Mouse (Mus musculus) erythroblast, adult 5-6 weeks (primary cell): ENCODE data around the gene Olfr824. TPM values are rescaled to one million over a fixed set of nuclear protein-coding genes. Genes with fewer than 3 reads are reported as not detected.
A peak's percentile ranks its signal among the peaks of the same experiment; 100 is the strongest.
"Not testable (repeated sequence)": the region's sequence is repeated elsewhere in the genome, so short reads cannot be mapped to it uniquely, and the experiment has no call there.

ENCODE experiments used
- ATAC-seq: replicated peaks from 2 replicates; pipeline ENCODE4 v1.8.0; 2016; ENCODE audit warnings: moderate number of reproducible peaks, mild to moderate bottlenecking, moderate TSS enrichment, inconsistent platforms; ENCODE audit not compliant: poor library complexity, low FRiP score, severe bottlenecking
- total RNA-seq, 2 experiments: library from RNA; stranded (forward) in 1 of 2; stranded (reverse) in 1 of 2; fragments of 150-400 nt in 1 of 2; fragments of 200-764, 138-1000 nt in 1 of 2; gene quantifications; 2 replicates each; pipeline versions ENCODE4 v1.2.3 to v1.2.4; 2015 to 2017; ENCODE audit warnings: low replicate concordance in 2 of 2

Olfr824 gene
- total RNA-seq (2015; ENCODE audit: low replicate concordance) = not detected in 2 replicates
- not detected in 2 replicates for total RNA-seq (2017; ENCODE audit: low replicate concordance)

GRCm38 (mm10) chr10:130129900-130130299, at the start of gene Olfr824:
Gene Olfr824, minus strand, starts transcription at chr10:130130000.
- ATAC-seq = not testable (repeated sequence)

- ATAC-seq = no peak
Observed at GRCm38 (mm10) chr10:130166666-130167065, 36.9 kb upstream of the Olfr824 start, which contains the start of gene Olfr825. Gene Olfr825, minus strand, starts transcription at chr10:130166766.

DNA sequence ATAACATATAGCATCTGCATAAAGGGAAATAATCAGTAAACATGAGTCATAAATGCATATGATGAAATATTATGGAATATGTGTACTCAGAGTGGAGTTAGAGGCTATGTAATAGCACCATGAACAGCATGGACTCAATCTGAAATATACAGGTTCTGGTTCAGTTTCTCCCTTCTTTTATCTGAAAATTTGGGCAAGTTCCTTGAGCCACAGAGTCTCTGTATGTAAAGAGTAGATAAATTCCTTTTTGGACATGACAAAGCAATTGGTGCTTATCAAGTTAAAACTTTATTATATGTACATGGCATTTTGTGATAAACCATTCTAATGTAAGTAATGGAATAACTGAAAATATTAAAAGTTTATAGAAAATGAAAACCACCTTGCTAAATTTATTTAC, 35.4 kb upstream of the Olfr824 start:
- no peak for ATAC-seq

GRCm38 (mm10) chr10:130144121-130144520, 14.3 kb upstream of the Olfr824 start:
- no peak for ATAC-seq

DNA sequence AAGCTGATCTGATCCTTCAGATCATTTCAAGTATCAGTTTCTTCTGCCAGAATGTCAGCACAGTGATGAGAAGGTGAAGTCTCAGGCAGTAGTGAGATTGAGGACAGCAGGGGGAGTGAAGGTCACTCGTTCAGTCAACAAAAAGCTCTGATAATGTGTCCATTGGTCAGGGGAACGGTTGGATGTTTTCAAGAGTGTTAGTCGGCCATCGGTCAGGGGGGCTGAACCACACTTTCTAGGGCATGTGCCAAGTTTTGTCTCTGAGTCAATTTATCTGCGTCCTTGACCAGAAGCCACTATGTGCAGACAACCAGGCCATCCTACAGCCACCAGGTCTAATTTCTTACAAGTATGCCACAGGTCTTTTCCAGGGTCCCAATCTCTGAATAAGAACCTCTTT, 12.7 kb upstream of the Olfr824 start:
- ATAC-seq = not testable (repeated sequence)

DNA sequence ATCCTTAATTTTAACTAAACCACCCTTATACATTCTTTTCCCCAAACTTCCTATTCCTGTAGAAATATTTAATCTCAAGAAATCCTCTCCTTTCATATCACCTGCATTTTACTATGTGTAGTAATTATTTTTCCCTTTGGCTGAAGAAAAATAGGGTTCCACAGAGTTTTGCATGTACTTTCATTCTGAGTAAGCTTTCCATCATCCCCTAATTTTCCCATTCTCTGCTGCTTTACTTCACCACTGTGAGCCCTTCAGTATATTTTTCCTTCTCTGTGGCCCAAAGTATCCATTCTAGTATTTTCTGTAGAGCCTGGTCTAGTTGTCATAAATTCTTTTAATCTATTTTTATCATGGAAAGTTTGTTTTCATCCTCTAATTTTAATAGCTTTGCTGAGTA, 5.0 kb upstream of the Olfr824 start:
- ATAC-seq = no peak

DNA sequence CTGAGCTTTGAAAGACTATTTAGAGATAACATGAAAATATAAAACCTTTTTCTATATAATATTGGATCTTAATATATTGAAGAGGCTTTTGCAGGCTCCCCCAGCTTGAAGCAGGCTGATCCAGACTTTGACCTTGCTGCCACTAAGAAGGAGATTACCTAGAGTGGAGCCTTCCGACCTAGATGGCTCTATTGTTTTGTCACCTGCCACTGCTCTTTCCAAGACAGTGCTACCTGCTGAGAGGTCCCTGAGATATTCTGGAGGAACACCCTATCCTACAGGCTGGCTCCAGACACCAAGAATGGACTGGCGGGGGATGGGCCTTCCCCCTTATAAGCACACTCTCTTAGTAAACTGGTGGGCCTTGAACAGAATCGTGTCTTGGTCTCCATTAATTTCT, 13.8 kb downstream of the Olfr824 start:
- ATAC-seq = not testable (repeated sequence)

- ATAC-seq = not testable (repeated sequence)
Observed at GRCm38 (mm10) chr10:130115283-130115682, 14.5 kb downstream of the Olfr824 start, which contains the start of gene Olfr823. Gene Olfr823, minus strand, starts transcription at chr10:130115383.

DNA sequence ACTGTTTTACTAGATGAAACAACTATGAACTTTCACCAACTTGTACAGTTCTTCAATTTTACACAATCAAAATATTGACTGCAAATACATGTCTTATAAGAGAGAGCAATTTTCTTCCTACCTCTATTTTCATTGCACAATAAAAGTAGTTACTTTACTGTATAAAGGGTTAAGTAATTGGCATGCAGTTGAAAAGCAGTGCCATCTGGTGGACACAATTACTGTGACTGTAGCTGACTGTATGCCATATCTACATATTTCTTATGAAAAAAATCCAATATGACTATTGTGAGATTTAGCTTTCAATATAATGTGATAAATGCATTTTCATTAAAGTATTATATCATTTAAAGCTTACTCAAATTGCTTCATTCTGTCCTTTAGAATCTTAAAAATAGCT, 33.7 kb downstream of the Olfr824 start:
- no peak for ATAC-seq

GRCm38 (mm10) chr10:130092838-130093440, 36.9 kb downstream of the Olfr824 start:
- 0 out of 2 replicates have a peak, but pooled peaks have one; percentile 65 for ATAC-seq

Other genes with a start within 250 kb of the Olfr824 start
- not detected in 2 replicates for gene Olfr815, start 224.1 kb downstream of the Olfr824 start, total RNA-seq (2015; ENCODE audit: low replicate concordance)
- not detected in 2 replicates for gene Olfr815, start 224.1 kb downstream of the Olfr824 start, total RNA-seq (2017; ENCODE audit: low replicate concordance)
- not detected in 2 replicates for gene Olfr816, start 214.4 kb downstream of the Olfr824 start, total RNA-seq (2015; ENCODE audit: low replicate concordance)
- gene Olfr816, start 214.4 kb downstream of the Olfr824 start, total RNA-seq (2017; ENCODE audit: low replicate concordance) = 0.26 TPM in 1 of 2 replicates, not detected in the other
- gene Olfr818, start 180.9 kb downstream of the Olfr824 start, total RNA-seq (2015; ENCODE audit: low replicate concordance) = not detected in 2 replicates
- gene Olfr818, start 180.9 kb downstream of the Olfr824 start, total RNA-seq (2017; ENCODE audit: low replicate concordance) = 3.1 TPM in 1 of 2 replicates, not detected in the other
- gene Olfr819, start 162.7 kb downstream of the Olfr824 start, total RNA-seq (2015; ENCODE audit: low replicate concordance) = not detected in 2 replicates
- not detected in 2 replicates for gene Olfr819, start 162.7 kb downstream of the Olfr824 start, total RNA-seq (2017; ENCODE audit: low replicate concordance)
- not detected in 2 replicates for gene Olfr247, start 153.9 kb downstream of the Olfr824 start, total RNA-seq (2015; ENCODE audit: low replicate concordance)
- 0.85 TPM in 1 of 2 replicates, not detected in the other for gene Olfr247, start 153.9 kb downstream of the Olfr824 start, total RNA-seq (2017; ENCODE audit: low replicate concordance)
- gene Gm10310, start 144.9 kb downstream of the Olfr824 start, total RNA-seq (2015; ENCODE audit: low replicate concordance) = not detected in 2 replicates
- 0.84 TPM in 1 of 2 replicates, not detected in the other for gene Gm10310, start 144.9 kb downstream of the Olfr824 start, total RNA-seq (2017; ENCODE audit: low replicate concordance)
- gene Olfr820, start 117.4 kb downstream of the Olfr824 start, total RNA-seq (2015; ENCODE audit: low replicate concordance) = not detected in 2 replicates
- not detected in 2 replicates for gene Olfr820, start 117.4 kb downstream of the Olfr824 start, total RNA-seq (2017; ENCODE audit: low replicate concordance)
- not detected in 2 replicates for gene Olfr821, start 99.7 kb downstream of the Olfr824 start, total RNA-seq (2015; ENCODE audit: low replicate concordance)
- not detected in 2 replicates for gene Olfr821, start 99.7 kb downstream of the Olfr824 start, total RNA-seq (2017; ENCODE audit: low replicate concordance)
- not detected in 2 replicates for gene Olfr822, start 58.8 kb downstream of the Olfr824 start, total RNA-seq (2015; ENCODE audit: low replicate concordance)
- not detected in 2 replicates for gene Olfr822, start 58.8 kb downstream of the Olfr824 start, total RNA-seq (2017; ENCODE audit: low replicate concordance)
- not detected in 2 replicates for gene Olfr823, start 14.6 kb downstream of the Olfr824 start, total RNA-seq (2015; ENCODE audit: low replicate concordance)
- not detected in 2 replicates for gene Olfr823, start 14.6 kb downstream of the Olfr824 start, total RNA-seq (2017; ENCODE audit: low replicate concordance)
- gene Olfr825, start 36.8 kb upstream of the Olfr824 start, total RNA-seq (2015; ENCODE audit: low replicate concordance) = not detected in 2 replicates
- gene Olfr825, start 36.8 kb upstream of the Olfr824 start, total RNA-seq (2017; ENCODE audit: low replicate concordance) = not detected in 2 replicates
- gene Olfr826, start 54.2 kb upstream of the Olfr824 start, total RNA-seq (2015; ENCODE audit: low replicate concordance) = not detected in 2 replicates
- gene Olfr826, start 54.2 kb upstream of the Olfr824 start, total RNA-seq (2017; ENCODE audit: low replicate concordance) = not detected in 2 replicates
- gene Olfr827, start 84.4 kb upstream of the Olfr824 start, total RNA-seq (2015; ENCODE audit: low replicate concordance) = not detected in 2 replicates
- not detected in 2 replicates for gene Olfr827, start 84.4 kb upstream of the Olfr824 start, total RNA-seq (2017; ENCODE audit: low replicate concordance)
- gene Neurod4, start 150.2 kb upstream of the Olfr824 start, total RNA-seq (2015; ENCODE audit: low replicate concordance) = not detected in 2 replicates
- not detected in 2 replicates for gene Neurod4, start 150.2 kb upstream of the Olfr824 start, total RNA-seq (2017; ENCODE audit: low replicate concordance)
- gene Tespa1, start 192.9 kb upstream of the Olfr824 start, total RNA-seq (2015; ENCODE audit: low replicate concordance) = 0.77 and 2.7 TPM in 2 replicates
- gene Tespa1, start 192.9 kb upstream of the Olfr824 start, total RNA-seq (2017; ENCODE audit: low replicate concordance) = 2.5 and 3.2 TPM in 2 replicates